In genomic region chr17:47795446-47795845, GRCm38 (mm10) we compare ENCODE assay signal across 10 mouse cellular contexts. TPM values are rescaled to one million over a fixed set of nuclear protein-coding genes. Genes with fewer than 3 reads are reported as not detected.
DNase-seq lines count a peak whose midpoint lies in the region; ATAC-seq and TF ChIP-seq lines count a peak whose summit lies in the region.
"Had no signal": no experiment of that assay in that cellular context is flagged by ENCODE, and none has a peak within 500 bp of the region (broad histone marks: within the 10 kb centered on the region; RNA-seq: fewer than 3 reads in every experiment).

No protein-coding gene starts in this region.

- peak; percentile 20; the same call in 1 of the 2 replicates for ATAC-seq in hindbrain, embryonic 11.5 days (ENCODE audit: low FRiP score)
- no peak for ATAC-seq in hindbrain, embryonic 12.5 days (ENCODE audit: low FRiP score)
- ATAC-seq in forebrain, postnatal 0 days, result no peak
- ATAC-seq in midbrain, embryonic 15.5 days (replicated peaks), result 0 out of 2 replicates have a peak, but pooled peaks have one; percentile 22

- H3K27me3 ChIP-seq in hindbrain, embryonic 11.5 days (ENCODE audit: control insufficient read depth, insufficient read depth, low read length), result no peaks in the 10 kb centered on the region
- no peaks in the 10 kb centered on the region for H3K27me3 ChIP-seq in hindbrain, embryonic 12.5 days
- no peaks in the 10 kb centered on the region for H3K27me3 ChIP-seq in forebrain, postnatal 0 days (ENCODE audit: insufficient read depth, low read length)
- H3K27me3 ChIP-seq in midbrain, embryonic 15.5 days (replicated peaks), result no peaks in the 10 kb centered on the region

- TF ChIP-seq CTCF in bone marrow macrophage, adult 2 months (IDR thresholded peaks at IDR 0.05; ENCODE audit: low read depth, low read length), result peak; percentile 67
- peak; percentile 65 for TF ChIP-seq CTCF in forebrain, postnatal 0 days (IDR thresholded peaks at IDR 0.05; ENCODE audit: low read depth)

- DNase-seq in hindbrain, embryonic 11.5 days (ENCODE audit: low spot score), result peak; percentile 70
- peak; percentile 21 to 39 for DNase-seq in CD8-positive naive resting alpha-beta T cell, adult 2 months (ENCODE audit: low read depth in 2 of 2, low spot score in 2 of 2)
- no peak for DNase-seq in forebrain, postnatal 0 days
- DNase-seq in kidney, postnatal 4 days, result peak; percentile 79 to 81
- DNase-seq in thymus, postnatal 10 days (ENCODE audit: low spot score in 2 of 2), result peak; percentile 27 to 60

- peaks cover 5% of the 10 kb centered on the region; the same call in 1 of the 2 replicates for H3K4me1 ChIP-seq in hindbrain, embryonic 11.5 days (replicated peaks; ENCODE audit: control insufficient read depth, insufficient read depth, low read length)
- peaks cover 8% of the 10 kb centered on the region for H3K4me1 ChIP-seq in hindbrain, embryonic 12.5 days
- H3K4me1 ChIP-seq in bone marrow macrophage, adult 2 months (ENCODE audit: control insufficient read depth, insufficient read depth, low read length), result peaks cover 10% of the 10 kb centered on the region
- no peaks in the 10 kb centered on the region for H3K4me1 ChIP-seq in forebrain, postnatal 0 days (ENCODE audit: insufficient read depth)
- H3K4me1 ChIP-seq in midbrain, embryonic 15.5 days, result no peaks in the 10 kb centered on the region

- H3K4me2 ChIP-seq in hindbrain, embryonic 11.5 days (replicated peaks; ENCODE audit: low read depth, low read length), result no peak overlapping the region
- no peak overlapping the region for H3K4me2 ChIP-seq in hindbrain, embryonic 12.5 days (replicated peaks)
- H3K4me2 ChIP-seq in forebrain, postnatal 0 days (ENCODE audit: low read depth), result no peak overlapping the region
- no peak overlapping the region for H3K4me2 ChIP-seq in midbrain, embryonic 15.5 days

- no peak for TF ChIP-seq POLR2A in bone marrow macrophage, adult 2 months (IDR thresholded peaks at IDR 0.05; ENCODE audit: borderline replicate concordance, low read depth, low read length)

- no peaks in the 10 kb centered on the region for H3K36me3 ChIP-seq in hindbrain, embryonic 11.5 days (ENCODE audit: control insufficient read depth, insufficient read depth, low read length)
- no peaks in the 10 kb centered on the region for H3K36me3 ChIP-seq in hindbrain, embryonic 12.5 days
- H3K36me3 ChIP-seq in forebrain, postnatal 0 days (ENCODE audit: insufficient read depth), result no peaks in the 10 kb centered on the region
- no peaks in the 10 kb centered on the region for H3K36me3 ChIP-seq in midbrain, embryonic 15.5 days (replicated peaks)

- no peaks in the 10 kb centered on the region for H3K9me3 ChIP-seq in hindbrain, embryonic 11.5 days (ENCODE audit: control insufficient read depth, low read length)
- H3K9me3 ChIP-seq in hindbrain, embryonic 12.5 days (replicated peaks), result no peaks in the 10 kb centered on the region
- H3K9me3 ChIP-seq in forebrain, postnatal 0 days (ENCODE audit: low read length), result no peaks in the 10 kb centered on the region
- H3K9me3 ChIP-seq in midbrain, embryonic 15.5 days, result no peaks in the 10 kb centered on the region

- no peak overlapping the region for H3K4me3 ChIP-seq in hindbrain, embryonic 11.5 days (ENCODE audit: low read depth, low read length)
- no peak overlapping the region for H3K4me3 ChIP-seq in hindbrain, embryonic 12.5 days
- H3K4me3 ChIP-seq in bone marrow macrophage, adult 2 months (ENCODE audit: insufficient read depth, low read length), result no peak overlapping the region
- H3K4me3 ChIP-seq in forebrain, postnatal 0 days (ENCODE audit: low read depth, low read length), result no peak overlapping the region
- H3K4me3 ChIP-seq in midbrain, embryonic 15.5 days, result no peak overlapping the region
- H3K4me3 ChIP-seq: erythroblast, embryonic 14.5 days had no signal

- no peak overlapping the region for H3K9ac ChIP-seq in hindbrain, embryonic 11.5 days (ENCODE audit: low read depth, low read length)
- H3K9ac ChIP-seq in hindbrain, embryonic 12.5 days, result no peak overlapping the region
- no peak overlapping the region for H3K9ac ChIP-seq in forebrain, postnatal 0 days
- no peak overlapping the region for H3K9ac ChIP-seq in midbrain, embryonic 15.5 days

- 49% methylated on average over 3 of the region's 3 CpGs for WGBS in hindbrain, embryonic 11.5 days
- whole genome bisulfite sequencing in hindbrain, embryonic 12.5 days, result 27% methylated on average over 3 of the region's 3 CpGs
- 51% methylated on average over 3 of the region's 3 CpGs for WGBS in forebrain, postnatal 0 days
- WGBS in midbrain, embryonic 15.5 days, result 44% methylated on average over 3 of the region's 3 CpGs

- 0 out of 2 replicates have a peak overlapping the region, but pooled peaks have one; percentile 24 for H3K27ac ChIP-seq in hindbrain, embryonic 11.5 days (ENCODE audit: low read depth, low read length)
- H3K27ac ChIP-seq in hindbrain, embryonic 12.5 days, result no peak overlapping the region
- no peak overlapping the region for H3K27ac ChIP-seq in bone marrow macrophage, adult 2 months (ENCODE audit: insufficient read depth, low read depth, low read length)
- no peak overlapping the region for H3K27ac ChIP-seq in forebrain, postnatal 0 days (ENCODE audit: low read depth, low read length)
- H3K27ac ChIP-seq in midbrain, embryonic 15.5 days, result no peak overlapping the region
- H3K27ac ChIP-seq: macrophage had no signal

RNA-seq across cellular contexts. Expression of gene Mdfi, which starts 39.0 kb away (rescaled TPM):
- 39.0 and 40.5 TPM in 2 replicates for polyA plus RNA-seq in hindbrain, embryonic 11.5 days (2014; fragmentation: Nextera tagmentation; extraction: Ambion mirVana)
- 15.0 and 20.9 TPM in 2 replicates for polyA plus RNA-seq in hindbrain, embryonic 12.5 days (2016; fragmentation: Nextera tagmentation; extraction: Ambion mirVana)
- not detected in 2 replicates for polyA plus RNA-seq in bone marrow macrophage, adult 2 months (2012; ENCODE audit: insufficient read depth, insufficient read length, missing spikeins)
- 9.5 and 17.5 TPM in 2 replicates for total RNA-seq in forebrain, postnatal 0 days (2014; rRNA removed)
- 0.99 and 1.3 TPM in 2 replicates for polyA plus RNA-seq in forebrain, postnatal 0 days (2015; fragmentation: Nextera tagmentation; extraction: Ambion mirVana)
- polyA plus RNA-seq in midbrain, embryonic 15.5 days (2015; fragmentation: Nextera tagmentation; extraction: Ambion mirVana), result 2.7 and 3.6 TPM in 2 replicates
- polyA plus RNA-seq: macrophage had no signal

RNA-seq across cellular contexts. Expression of gene Tfeb, which starts 58.6 kb away (rescaled TPM):
- polyA plus RNA-seq in hindbrain, embryonic 11.5 days (2014; fragmentation: Nextera tagmentation; extraction: Ambion mirVana), result 2.5 TPM in 2 replicates
- 4.9 TPM in 2 replicates for polyA plus RNA-seq in hindbrain, embryonic 12.5 days (2016; fragmentation: Nextera tagmentation; extraction: Ambion mirVana)
- 43.2 and 48.4 TPM in 2 replicates for polyA plus RNA-seq in bone marrow macrophage, adult 2 months (2012; ENCODE audit: insufficient read depth, insufficient read length, missing spikeins)
- total RNA-seq in forebrain, postnatal 0 days (2014; rRNA removed), result 4.1 and 5.5 TPM in 2 replicates
- 3.3 and 4.6 TPM in 2 replicates for polyA plus RNA-seq in forebrain, postnatal 0 days (2015; fragmentation: Nextera tagmentation; extraction: Ambion mirVana)
- 3.2 and 3.8 TPM in 2 replicates for polyA plus RNA-seq in midbrain, embryonic 15.5 days (2015; fragmentation: Nextera tagmentation; extraction: Ambion mirVana)

Comparison
In these comparisons a context has a peak if more than half of its experiments do, and no peak if none do; other contexts are left out.
1. ATAC-seq: peak in hindbrain, embryonic 11.5 days (single experiment) and midbrain, embryonic 15.5 days (single experiment); none in hindbrain, embryonic 12.5 days (single experiment) and forebrain, postnatal 0 days (single experiment).